Mouse (Mus musculus): ENCODE results near the gene Nfkbid. TPM values are rescaled to one million over a fixed set of nuclear protein-coding genes. Genes with fewer than 3 reads are reported as not detected.

Nfkbid gene
- total and polyA plus RNA-seq, 3 experiments, result 144 to 197 (median 161) TPM

GRCm38 (mm10) chr7:30435156-30435555, 13.6 kb downstream of the Nfkbid start:
- dilution Hi-C loops (cut with MboI; ENCODE audit: extremely low pct_ligation_motif_present, extremely low pct_unique_long_range_greater_than_20kb, low sequenced_read_pairs), result no loop called here
- no peak for TF ChIP-seq BHLHE40 (IDR thresholded peaks at IDR 0.05; ENCODE audit: low read depth, low read length)
- H3K79me2 ChIP-seq (replicated peaks; ENCODE audit: control insufficient read depth, extremely low read depth, insufficient read depth, poor library complexity, severe bottlenecking), result no peaks in the 10 kb centered on the region
- H3K27me3 ChIP-seq (replicated peaks), result peaks cover 57% of the 10 kb centered on the region
- H3K4me3 ChIP-seq (replicated peaks in 1 of 3; ENCODE audit: low read depth in 2 of 3, low read length in 2 of 3, poor library complexity in 1 of 3), result no peak overlapping the region
- H3K9ac ChIP-seq (ENCODE audit: insufficient read depth, low read depth), result no peak overlapping the region
- no peak overlapping the region for H3K27ac ChIP-seq (ENCODE audit: insufficient read depth, low read depth)
- H3K9me3 ChIP-seq (replicated peaks; ENCODE audit: low read length), result no peaks in the 10 kb centered on the region
- in situ Hi-C loops (cut with MboI; ENCODE audit: low pct_ligation_motif_present, low pct_unique_long_range_greater_than_20kb, low sequenced_read_pairs), result loop anchor here (5.0 kb wide), 2 partner anchors 37 to 73 kb away; partner anchors contain the start of gene Lrfn3
- no peak for DNase-seq (ENCODE audit: extremely low read depth)
- H3K36me3 ChIP-seq (replicated peaks in 1 of 2; ENCODE audit: control insufficient read depth in 1 of 2, insufficient read depth in 1 of 2, low read length in 1 of 2), result no peaks in the 10 kb centered on the region
- H3K4me2 ChIP-seq (ENCODE audit: insufficient read depth, low read depth, poor library complexity, severe bottlenecking), result no peak overlapping the region
- H3K4me1 ChIP-seq (ENCODE audit: control insufficient read depth in 1 of 2, insufficient read depth in 2 of 2), result peaks cover 6 to 14% of the 10 kb centered on the region in 2 experiments

- Histone ChIP-seq H3K4me2 (ENCODE audit: insufficient read depth, low read depth, poor library complexity, severe bottlenecking) (no peak overlapping the region), H3K4me1 (ENCODE audit: control insufficient read depth in 1 of 2, insufficient read depth in 2 of 2) (no peaks in the 10 kb centered on the region), H3K9ac (ENCODE audit: insufficient read depth, low read depth) (no peak overlapping the region), H3K27me3 (replicated peaks) (peaks cover 70% of the 10 kb centered on the region), H3K9me3 (replicated peaks; ENCODE audit: low read length) (no peaks in the 10 kb centered on the region), H3K4me3 (replicated peaks in 1 of 3; ENCODE audit: low read depth in 2 of 3, low read length in 2 of 3, poor library complexity in 1 of 3) (no peak overlapping the region), H3K27ac (ENCODE audit: insufficient read depth, low read depth) (no peak overlapping the region), H3K36me3 (replicated peaks in 1 of 2; ENCODE audit: control insufficient read depth in 1 of 2, insufficient read depth in 1 of 2, low read length in 1 of 2) (no peaks in the 10 kb centered on the region), H3K79me2 (replicated peaks; ENCODE audit: control insufficient read depth, extremely low read depth, insufficient read depth, poor library complexity, severe bottlenecking) (no peaks in the 10 kb centered on the region)
- TF ChIP-seq RCOR1 (conservative IDR thresholded peaks at IDR 0.05; ENCODE audit: low read depth, low read length) (no peak), JUND (conservative IDR thresholded peaks at IDR 0.05; ENCODE audit: low read depth, low read length) (no peak), MXI1 (IDR thresholded peaks at IDR 0.05; ENCODE audit: low read depth, low read length) (no peak), ELF1 (IDR thresholded peaks at IDR 0.05; ENCODE audit: low read depth, low read length) (peak; percentile 47; the same call in 1 of the 2 replicates), POLR2A (IDR thresholded peaks at IDR 0.05; ENCODE audit: low read depth, low read length) (no peak), TBP (conservative IDR thresholded peaks at IDR 0.05; ENCODE audit: low read depth, low read length) (0 out of 2 replicates have a peak, but pooled peaks have one; percentile 38), USF1 (IDR thresholded peaks at IDR 0.05; ENCODE audit: low read depth, low read length) (no peak)
- in situ Hi-C loops (cut with MboI; ENCODE audit: low pct_ligation_motif_present, low pct_unique_long_range_greater_than_20kb, low sequenced_read_pairs) (loop anchor here (5.0 kb wide), 2 partner anchors 35 to 75 kb away; partner anchors contain the start of gene Lrfn3), dilution Hi-C loops (cut with MboI; ENCODE audit: extremely low pct_ligation_motif_present, extremely low pct_unique_long_range_greater_than_20kb, low sequenced_read_pairs) (no loop called here)
- no peak for DNase-seq (ENCODE audit: extremely low read depth)
Measured at GRCm38 (mm10) chr7:30436879-30437278, 15.3 kb downstream of the Nfkbid start.

- Histone ChIP-seq H3K4me1 (ENCODE audit: control insufficient read depth in 1 of 2, insufficient read depth in 2 of 2) (no peaks in the 10 kb centered on the region), H3K79me2 (replicated peaks; ENCODE audit: control insufficient read depth, extremely low read depth, insufficient read depth, poor library complexity, severe bottlenecking) (no peaks in the 10 kb centered on the region), H3K36me3 (replicated peaks in 1 of 2; ENCODE audit: control insufficient read depth in 1 of 2, insufficient read depth in 1 of 2, low read length in 1 of 2) (no peaks in the 10 kb centered on the region), H3K9me3 (replicated peaks; ENCODE audit: low read length) (peaks cover 5% of the 10 kb centered on the region), H3K4me3 (replicated peaks in 1 of 3; ENCODE audit: low read depth in 2 of 3, low read length in 2 of 3, poor library complexity in 1 of 3) (no peak overlapping the region), H3K9ac (ENCODE audit: insufficient read depth, low read depth) (no peak overlapping the region), H3K27me3 (replicated peaks) (peaks cover 87% of the 10 kb centered on the region), H3K4me2 (ENCODE audit: insufficient read depth, low read depth, poor library complexity, severe bottlenecking) (no peak overlapping the region), H3K27ac (ENCODE audit: insufficient read depth, low read depth) (no peak overlapping the region)
- dilution Hi-C loops (cut with MboI; ENCODE audit: extremely low pct_ligation_motif_present, extremely low pct_unique_long_range_greater_than_20kb, low sequenced_read_pairs), result no loop called here
- in situ Hi-C loops (cut with MboI; ENCODE audit: low pct_ligation_motif_present, low pct_unique_long_range_greater_than_20kb, low sequenced_read_pairs), result loop anchor here (5.0 to 10.0 kb wide), 3 partner anchors 33 to 77 kb away; partner anchors contain the start of genes Lrfn3 and Prodh2
- DNase-seq (ENCODE audit: extremely low read depth), result no peak
- no peak for TF ChIP-seq MEF2A (IDR thresholded peaks at IDR 0.05; ENCODE audit: borderline replicate concordance, low read depth, low read length)
- no peak for TF ChIP-seq RAD21 (IDR thresholded peaks at IDR 0.05; ENCODE audit: low read depth, low read length)
- no peak for TF ChIP-seq RCOR1 (conservative IDR thresholded peaks at IDR 0.05; ENCODE audit: low read depth, low read length)
- TF ChIP-seq MAX (IDR thresholded peaks at IDR 0.05; ENCODE audit: low read length), result no peak
- no peak for TF ChIP-seq UBTF (IDR thresholded peaks at IDR 0.05; ENCODE audit: low read depth, low read length)
- TF ChIP-seq TBP (conservative IDR thresholded peaks at IDR 0.05; ENCODE audit: low read depth, low read length), result no peak
- no peak for TF ChIP-seq ZMIZ1 (IDR thresholded peaks at IDR 0.05; ENCODE audit: low read depth, low read length)
- TF ChIP-seq HCFC1 (IDR thresholded peaks at IDR 0.05; ENCODE audit: low read depth, low read length), result no peak
- TF ChIP-seq CTCF (conservative IDR thresholded peaks at IDR 0.05 in 1 of 2, IDR thresholded peaks at IDR 0.05 in 1 of 2; ENCODE audit: low read depth in 2 of 2, low read length in 2 of 2), result no peak
- no peak for TF ChIP-seq TCF12 (IDR thresholded peaks at IDR 0.05; ENCODE audit: low read depth, low read length)
- TF ChIP-seq ELF1 (IDR thresholded peaks at IDR 0.05; ENCODE audit: low read depth, low read length), result no peak
- no peak for TF ChIP-seq MXI1 (IDR thresholded peaks at IDR 0.05; ENCODE audit: low read depth, low read length)
- TF ChIP-seq NRF1 (IDR thresholded peaks at IDR 0.05; ENCODE audit: low read depth, low read length), result no peak
- TF ChIP-seq SMC3 (IDR thresholded peaks at IDR 0.05; ENCODE audit: low read depth, low read length), result no peak
- TF ChIP-seq MAZ (IDR thresholded peaks at IDR 0.05; ENCODE audit: low read depth, low read length), result no peak
- no peak for TF ChIP-seq PAX5 (IDR thresholded peaks at IDR 0.05; ENCODE audit: low read length)
Measured at GRCm38 (mm10) chr7:30439734-30440133, 18.2 kb downstream of the Nfkbid start.
